ENCODE assay signal across 8 mouse cellular contexts in the genomic region with DNA sequence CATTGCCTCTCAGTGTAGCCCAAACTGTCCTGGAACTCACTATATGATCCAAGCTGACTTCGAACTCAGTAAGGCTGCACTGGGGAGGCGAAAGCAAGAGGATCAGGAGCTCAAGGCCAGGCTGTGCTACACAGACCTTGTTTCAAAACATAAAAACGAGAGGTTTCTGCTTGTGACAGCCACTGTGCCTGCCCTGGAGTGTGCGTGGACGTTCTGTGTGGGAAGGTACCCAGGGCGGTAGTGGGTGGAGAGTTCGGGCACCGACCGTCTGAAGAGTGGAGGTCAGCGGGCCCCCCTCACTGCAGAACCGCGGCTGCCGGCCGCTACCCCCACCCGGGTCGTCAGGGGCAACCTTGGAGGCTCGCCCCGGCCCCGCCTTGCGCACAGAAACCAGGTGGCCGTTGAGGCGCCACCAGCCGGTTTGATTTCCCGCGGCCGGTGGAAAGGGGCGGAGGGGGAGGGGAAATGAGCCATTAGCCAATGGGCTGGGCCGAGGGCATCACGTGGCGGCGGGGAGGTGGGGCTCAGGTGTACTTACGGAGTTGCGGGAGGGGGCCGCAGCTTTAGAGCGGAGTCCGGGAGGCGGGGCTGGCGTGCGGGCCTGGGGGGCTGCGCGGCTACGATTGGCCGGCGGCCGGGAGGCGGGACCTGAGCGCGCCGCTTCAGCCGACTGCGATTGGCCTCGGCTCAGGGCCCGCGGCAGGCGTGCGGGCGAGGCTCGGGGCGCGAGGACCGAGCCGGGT. TPM values are rescaled to one million over a fixed set of nuclear protein-coding genes. Genes with fewer than 3 reads are reported as not detected.
A peak's percentile ranks its signal among the peaks of the same experiment; 100 is the strongest.
DNase-seq lines count a peak whose midpoint lies in the region; ATAC-seq and TF ChIP-seq lines count a peak whose summit lies in the region.

Ybx2 (plus strand) TSS at position 660 of the 743 bp plus-strand sequence.

- H3K27ac ChIP-seq in forebrain, embryonic 12.5 days: no peak within 1 kb of the TSS
- peak within 1 kb of the TSS; percentile 61; the same call in 1 of the 2 replicates for H3K27ac ChIP-seq in heart, embryonic 15.5 days
- H3K27ac ChIP-seq in liver, embryonic 14.5 days: no peak within 1 kb of the TSS
- no peak within 1 kb of the TSS for H3K27ac ChIP-seq in neural tube, embryonic 11.5 days (ENCODE audit: low read depth, low read length)
- H3K27ac ChIP-seq in stomach, postnatal 0 days (replicated peaks): no peak within 1 kb of the TSS; the same call in 1 of the 2 replicates

- TF ChIP-seq EP300 in liver, embryonic 14.5 days (IDR thresholded peaks at IDR 0.05; ENCODE audit: low read depth): no peak
- TF ChIP-seq EP300 in stomach, postnatal 0 days (optimal IDR thresholded peaks at IDR 0.05): no peak

- H3K9ac ChIP-seq in forebrain, embryonic 12.5 days: peak within 1 kb of the TSS; percentile 70
- peak within 1 kb of the TSS; percentile 67 for H3K9ac ChIP-seq in heart, embryonic 15.5 days
- peak within 1 kb of the TSS; percentile 39; the same call in 1 of the 2 replicates for H3K9ac ChIP-seq in liver, embryonic 14.5 days (replicated peaks)
- peak within 1 kb of the TSS; percentile 47 for H3K9ac ChIP-seq in neural tube, embryonic 11.5 days (ENCODE audit: low read length)
- H3K9ac ChIP-seq in stomach, postnatal 0 days (ENCODE audit: low read length): peak within 1 kb of the TSS; percentile 62

- peaks cover 53% of the 10 kb centered on the region for H3K4me1 ChIP-seq in E14TG2a.4 (replicated peaks; ENCODE audit: low read depth, low read length)
- H3K4me1 ChIP-seq in forebrain, embryonic 12.5 days: peaks cover 24% of the 10 kb centered on the region
- peaks cover 41% of the 10 kb centered on the region for H3K4me1 ChIP-seq in heart, embryonic 15.5 days (replicated peaks)
- peaks cover 10 to 12% of the 10 kb centered on the region in 2 experiments for H3K4me1 ChIP-seq in liver, embryonic 14.5 days (replicated peaks; ENCODE audit: control insufficient read depth in 2 of 2, insufficient read depth in 2 of 2, low read length in 1 of 2)
- H3K4me1 ChIP-seq in neural tube, embryonic 11.5 days (ENCODE audit: control insufficient read depth, insufficient read depth, low read length): peaks cover 12% of the 10 kb centered on the region; the same call in 1 of the 2 replicates
- H3K4me1 ChIP-seq in stomach, postnatal 0 days (replicated peaks; ENCODE audit: control insufficient read depth, insufficient read depth): peaks cover 6% of the 10 kb centered on the region

- peak; percentile 43 for DNase-seq in c-Kit-positive CD71-positive TER-119-positive erythroid progenitor cells, embryonic 14.5 days (ENCODE audit: low spot score)
- DNase-seq in kidney, postnatal 14 days: peak; percentile 94
- DNase-seq in liver, embryonic 14.5 days (ENCODE audit: low read depth in 3 of 3, low spot score in 3 of 3): peak in 1 of 3 experiments; percentile 74
- peak; percentile 91 for DNase-seq in neural tube, embryonic 11.5 days (ENCODE audit: low spot score)
- DNase-seq in stomach, postnatal 0 days (ENCODE audit: low spot score): peak; percentile 90

- peaks cover 50% of the 10 kb centered on the region for H3K27me3 ChIP-seq in E14TG2a.4 (ENCODE audit: insufficient read depth, low read length)
- peaks cover 41% of the 10 kb centered on the region for H3K27me3 ChIP-seq in forebrain, embryonic 12.5 days
- H3K27me3 ChIP-seq in heart, embryonic 15.5 days: peaks cover 26% of the 10 kb centered on the region
- H3K27me3 ChIP-seq in liver, embryonic 14.5 days (ENCODE audit: control insufficient read depth, insufficient read depth, low read length): peaks cover 53% of the 10 kb centered on the region
- peaks cover 32% of the 10 kb centered on the region for H3K27me3 ChIP-seq in neural tube, embryonic 11.5 days (ENCODE audit: control insufficient read depth, insufficient read depth, low read length)
- H3K27me3 ChIP-seq in stomach, postnatal 0 days (ENCODE audit: control insufficient read depth, insufficient read depth, low read length): no peaks in the 10 kb centered on the region

- TF ChIP-seq CTCF in E14TG2a.4 (conservative IDR thresholded peaks at IDR 0.05; ENCODE audit: low read length): no peak
- 0 out of 2 replicates have a peak, but pooled peaks have one; percentile 18 for TF ChIP-seq CTCF in liver, embryonic 14.5 days (IDR thresholded peaks at IDR 0.05; ENCODE audit: low read depth)
- TF ChIP-seq CTCF in stomach, postnatal 0 days (IDR thresholded peaks at IDR 0.05; ENCODE audit: low read depth): peak; percentile 28; the same call in 1 of the 2 replicates

- peaks cover 1% of the 10 kb centered on the region; the same call in 1 of the 2 replicates for H3K36me3 ChIP-seq in E14TG2a.4 (ENCODE audit: insufficient read depth, low read length)
- H3K36me3 ChIP-seq in forebrain, embryonic 12.5 days (replicated peaks): no peaks in the 10 kb centered on the region
- H3K36me3 ChIP-seq in heart, embryonic 15.5 days: no peaks in the 10 kb centered on the region
- no peaks in the 10 kb centered on the region for H3K36me3 ChIP-seq in liver, embryonic 14.5 days (replicated peaks; ENCODE audit: control insufficient read depth, insufficient read depth, low read depth)
- no peaks in the 10 kb centered on the region for H3K36me3 ChIP-seq in neural tube, embryonic 11.5 days (ENCODE audit: control insufficient read depth, insufficient read depth, low read length)
- H3K36me3 ChIP-seq in stomach, postnatal 0 days (ENCODE audit: control insufficient read depth, insufficient read depth, low read length): no peaks in the 10 kb centered on the region

- peak; percentile 93 for ATAC-seq in forebrain, embryonic 12.5 days (ENCODE audit: low FRiP score)
- ATAC-seq in heart, embryonic 15.5 days (replicated peaks; ENCODE audit: insufficient number of reproducible peaks, insufficient read depth, low FRiP score, low read depth): peak; percentile 79
- ATAC-seq in liver, embryonic 14.5 days (ENCODE audit: insufficient read depth): peak; percentile 75
- ATAC-seq in neural tube, embryonic 11.5 days (ENCODE audit: insufficient read depth, low FRiP score, low TSS enrichment): peak; percentile 89
- ATAC-seq in stomach, postnatal 0 days (ENCODE audit: low FRiP score, low TSS enrichment): peak; percentile 71

- H3K4me2 ChIP-seq in forebrain, embryonic 12.5 days: peak within 1 kb of the TSS; percentile 100
- peak within 1 kb of the TSS; percentile 100 for H3K4me2 ChIP-seq in heart, embryonic 15.5 days
- peak within 1 kb of the TSS; percentile 73 for H3K4me2 ChIP-seq in liver, embryonic 14.5 days (ENCODE audit: low read depth)
- H3K4me2 ChIP-seq in neural tube, embryonic 11.5 days (ENCODE audit: low read depth): peak within 1 kb of the TSS; percentile 99
- peak within 1 kb of the TSS; percentile 89 for H3K4me2 ChIP-seq in stomach, postnatal 0 days (replicated peaks; ENCODE audit: low read depth)

- 2% methylated on average over 45 of the region's 62 CpGs for WGBS in forebrain, embryonic 12.5 days
- 2% methylated on average over 60 of the region's 62 CpGs for WGBS in heart, embryonic 15.5 days
- 2% methylated on average over 61 of the region's 62 CpGs for WGBS in liver, embryonic 14.5 days (ENCODE audit: insufficient replicate concordance)
- WGBS in neural tube, embryonic 11.5 days: 2% methylated on average over 30 of the region's 62 CpGs
- WGBS in stomach, postnatal 0 days: 2% methylated on average over 48 of the region's 62 CpGs

- H3K4me3 ChIP-seq in E14TG2a.4 (replicated peaks; ENCODE audit: low read length): peak within 1 kb of the TSS; percentile 80
- peak within 1 kb of the TSS; percentile 63 for H3K4me3 ChIP-seq in forebrain, embryonic 12.5 days (replicated peaks)
- H3K4me3 ChIP-seq in heart, embryonic 15.5 days: peak within 1 kb of the TSS; percentile 61
- peak within 1 kb of the TSS; percentile 10 to 53 for H3K4me3 ChIP-seq in liver, embryonic 14.5 days (ENCODE audit: insufficient read depth in 1 of 2, low read depth in 2 of 2, low read length in 2 of 2)
- peak within 1 kb of the TSS; percentile 55 for H3K4me3 ChIP-seq in neural tube, embryonic 11.5 days (ENCODE audit: low read depth, low read length)
- H3K4me3 ChIP-seq in stomach, postnatal 0 days (ENCODE audit: low read depth, low read length): peak within 1 kb of the TSS; percentile 44

- no peaks in the 10 kb centered on the region for H3K9me3 ChIP-seq in E14TG2a.4 (ENCODE audit: low read length)
- no peaks in the 10 kb centered on the region for H3K9me3 ChIP-seq in forebrain, embryonic 12.5 days
- H3K9me3 ChIP-seq in heart, embryonic 15.5 days (replicated peaks): no peaks in the 10 kb centered on the region
- no peaks in the 10 kb centered on the region for H3K9me3 ChIP-seq in liver, embryonic 14.5 days (ENCODE audit: control insufficient read depth, low read length)
- no peaks in the 10 kb centered on the region for H3K9me3 ChIP-seq in neural tube, embryonic 11.5 days (ENCODE audit: control insufficient read depth, low read length)
- H3K9me3 ChIP-seq in stomach, postnatal 0 days (ENCODE audit: control insufficient read depth, low read length): no peaks in the 10 kb centered on the region

RNA-seq across cellular contexts. Expression of gene Ybx2, which starts in this region (rescaled TPM):
- 7.4 and 8.9 TPM in 2 replicates for polyA plus RNA-seq in forebrain, embryonic 12.5 days (2016; fragmentation: Nextera tagmentation; extraction: Ambion mirVana)
- polyA plus RNA-seq in heart, embryonic 15.5 days (2015; fragmentation: Nextera tagmentation; extraction: Ambion mirVana): 5.5 and 5.7 TPM in 2 replicates
- 0.57 and 0.58 TPM in 2 replicates for polyA plus RNA-seq in liver, embryonic 14.5 days (2012; rRNA removed)
- polyA plus RNA-seq in liver, embryonic 14.5 days (2014; fragmentation: Nextera tagmentation; extraction: Ambion mirVana): 0.23 TPM in 1 of 2 replicates, not detected in the other
- 3.4 and 4.2 TPM in 2 replicates for polyA plus RNA-seq in neural tube, embryonic 11.5 days (2014; fragmentation: Nextera tagmentation; extraction: Ambion mirVana)
- polyA plus RNA-seq in stomach, postnatal 0 days (2015; fragmentation: Nextera tagmentation; extraction: Ambion mirVana): 1.4 and 1.7 TPM in 2 replicates

Comparison
In these comparisons a context has a peak if more than half of its experiments do, and no peak if none do; other contexts are left out.
1. Peak in ATAC-seq, H3K4me3 ChIP-seq, H3K9ac ChIP-seq and H3K4me2 ChIP-seq in liver, embryonic 14.5 days; RNA of the gene not detected or under 1 TPM.